In genomic region chr5:33505786-33506185, GRCm38 (mm10) we compare ENCODE assay signal across 14 mouse cellular contexts.
DNase-seq lines count a peak whose midpoint lies in the region; ATAC-seq and TF ChIP-seq lines count a peak whose summit lies in the region.
"Had no signal": no experiment of that assay in that cellular context is flagged by ENCODE, and none has a peak within 500 bp of the region (broad histone marks: within the 10 kb centered on the region; RNA-seq: fewer than 3 reads in every experiment).

No protein-coding gene starts in this region.

- ATAC-seq in embryonic facial prominence, embryonic 13.5 days (ENCODE audit: insufficient number of reproducible peaks, insufficient read depth, low FRiP score, low TSS enrichment, low read depth), result no peak
- ATAC-seq in limb, embryonic 14.5 days (ENCODE audit: low FRiP score, low read depth), result peak; percentile 58
- no peak for ATAC-seq in heart, embryonic 12.5 days (ENCODE audit: insufficient number of reproducible peaks, low FRiP score)
- ATAC-seq: inflammation-experienced regulatory T-cells, adult 6 months; liver, embryonic 12.5 days had no signal

- H3K27me3 ChIP-seq in embryonic facial prominence, embryonic 13.5 days, result peaks cover 93% of the 10 kb centered on the region
- H3K27me3 ChIP-seq in limb, embryonic 14.5 days (ENCODE audit: control insufficient read depth, insufficient read depth, low read length), result no peaks in the 10 kb centered on the region
- H3K27me3 ChIP-seq in heart, embryonic 12.5 days (replicated peaks), result peaks cover 3% of the 10 kb centered on the region
- H3K27me3 ChIP-seq in heart, adult 2 months (ENCODE audit: control insufficient read depth, insufficient read depth, low read length), result no peaks in the 10 kb centered on the region

- no peak for TF ChIP-seq EP300 in heart, adult 2 months (IDR thresholded peaks at IDR 0.05; ENCODE audit: insufficient read depth, low read depth, low read length)

- peak; percentile 54 for DNase-seq in kidney, postnatal 10 days
- no peak for DNase-seq in kidney, postnatal 36 days
- DNase-seq in embryo, embryonic 11 days, result peak; percentile 72
- DNase-seq in limb, embryonic 14.5 days (ENCODE audit: low spot score), result peak; percentile 36
- no peak for DNase-seq in heart, adult 2 months
- DNase-seq: cerebellum, adult 8-10 months; heart, postnatal 14 days; layer of hippocampus, postnatal 36 days; lung, postnatal 14 days; right cerebral cortex, postnatal 4 days had no signal

- TF ChIP-seq CTCF in heart, adult 2 months (IDR thresholded peaks at IDR 0.05), result no peak

- 17% methylated on average over 13 of the region's 13 CpGs for WGBS in embryonic facial prominence, embryonic 13.5 days
- 7% methylated on average over 13 of the region's 13 CpGs for WGBS in limb, embryonic 14.5 days
- WGBS in heart, embryonic 12.5 days, result 54% methylated on average over 13 of the region's 13 CpGs
- WGBS in heart, adult 2 months, result 71% methylated on average over 13 of the region's 13 CpGs

- peaks cover 30% of the 10 kb centered on the region for H3K4me1 ChIP-seq in embryonic facial prominence, embryonic 13.5 days
- H3K4me1 ChIP-seq in limb, embryonic 14.5 days (ENCODE audit: control insufficient read depth, insufficient read depth, low read length), result peaks cover 10% of the 10 kb centered on the region; the same call in 1 of the 2 replicates
- peaks cover 7% of the 10 kb centered on the region for H3K4me1 ChIP-seq in heart, embryonic 12.5 days (replicated peaks)
- no peaks in the 10 kb centered on the region for H3K4me1 ChIP-seq in heart, adult 2 months (ENCODE audit: control insufficient read depth, insufficient read depth, low read length)
- H3K4me1 ChIP-seq: liver, embryonic 12.5 days had no signal

- H3K4me3 ChIP-seq in embryonic facial prominence, embryonic 13.5 days, result no peak overlapping the region
- no peak overlapping the region for H3K4me3 ChIP-seq in limb, embryonic 14.5 days (replicated peaks; ENCODE audit: low read length)
- H3K4me3 ChIP-seq in heart, embryonic 12.5 days, result no peak overlapping the region
- no peak overlapping the region for H3K4me3 ChIP-seq in heart, adult 2 months
- H3K4me3 ChIP-seq: liver, embryonic 12.5 days had no signal

- H3K9me3 ChIP-seq in embryonic facial prominence, embryonic 13.5 days, result no peaks in the 10 kb centered on the region
- no peaks in the 10 kb centered on the region for H3K9me3 ChIP-seq in limb, embryonic 14.5 days (ENCODE audit: control insufficient read depth, low read length)
- no peaks in the 10 kb centered on the region for H3K9me3 ChIP-seq in heart, embryonic 12.5 days (replicated peaks)
- H3K9me3 ChIP-seq: liver, embryonic 12.5 days had no signal

- no peaks in the 10 kb centered on the region for H3K79me2 ChIP-seq in heart, adult 2 months (replicated peaks; ENCODE audit: control insufficient read depth, insufficient read depth, low read length)

- TF ChIP-seq POLR2A in limb, embryonic 14.5 days (IDR thresholded peaks at IDR 0.05; ENCODE audit: borderline replicate concordance, extremely low read depth, insufficient read depth, insufficient read length), result no peak
- TF ChIP-seq POLR2A in heart, adult 2 months (IDR thresholded peaks at IDR 0.05; ENCODE audit: insufficient read depth, low read depth, low read length), result no peak

- intact Hi-C loops in heart, adult 2 months (cut with DNase I), result no loop called here

- no peaks in the 10 kb centered on the region for H3K36me3 ChIP-seq in embryonic facial prominence, embryonic 13.5 days
- H3K36me3 ChIP-seq in limb, embryonic 14.5 days (ENCODE audit: control insufficient read depth, insufficient read depth, low read length), result no peaks in the 10 kb centered on the region
- no peaks in the 10 kb centered on the region for H3K36me3 ChIP-seq in heart, embryonic 12.5 days
- no peaks in the 10 kb centered on the region for H3K36me3 ChIP-seq in heart, adult 2 months (ENCODE audit: control insufficient read depth, insufficient read depth, low read length)
- H3K36me3 ChIP-seq: liver, embryonic 12.5 days had no signal

- H3K27ac ChIP-seq in embryonic facial prominence, embryonic 13.5 days, result peak overlapping the region; percentile 11; the same call in 1 of the 2 replicates
- no peak overlapping the region for H3K27ac ChIP-seq in limb, embryonic 14.5 days (replicated peaks; ENCODE audit: low read depth, low read length)
- no peak overlapping the region for H3K27ac ChIP-seq in heart, embryonic 12.5 days (ENCODE audit: poor library complexity, severe bottlenecking)
- no peak overlapping the region for H3K27ac ChIP-seq in heart, adult 2 months
- H3K27ac ChIP-seq: liver, embryonic 12.5 days had no signal

- peak overlapping the region; percentile 9; the same call in 1 of the 2 replicates for H3K4me2 ChIP-seq in embryonic facial prominence, embryonic 13.5 days
- H3K4me2 ChIP-seq in limb, embryonic 14.5 days (replicated peaks; ENCODE audit: low read depth, low read length, severe bottlenecking), result no peak overlapping the region
- H3K4me2 ChIP-seq in heart, embryonic 12.5 days, result no peak overlapping the region
- H3K4me2 ChIP-seq: liver, embryonic 12.5 days had no signal

- 0 out of 2 replicates have a peak overlapping the region, but pooled peaks have one; percentile 32 for H3K9ac ChIP-seq in embryonic facial prominence, embryonic 13.5 days
- no peak overlapping the region for H3K9ac ChIP-seq in limb, embryonic 14.5 days (ENCODE audit: low read depth, low read length, severe bottlenecking)
- H3K9ac ChIP-seq in heart, embryonic 12.5 days, result no peak overlapping the region
- H3K9ac ChIP-seq in heart, adult 2 months (ENCODE audit: low read depth, low read length), result no peak overlapping the region
- H3K9ac ChIP-seq: liver, embryonic 12.5 days had no signal

Comparison
In these comparisons a context has a peak if more than half of its experiments do, and no peak if none do; other contexts are left out.
1. DNase-seq: peak in kidney, postnatal 10 days (single experiment), embryo, embryonic 11 days (single experiment) and limb, embryonic 14.5 days (single experiment); none in kidney, postnatal 36 days (0 of 2) and heart, adult 2 months (0 of 2).